Comparison of ENCODE assay signal across 16 mouse cellular contexts in the genomic region with DNA sequence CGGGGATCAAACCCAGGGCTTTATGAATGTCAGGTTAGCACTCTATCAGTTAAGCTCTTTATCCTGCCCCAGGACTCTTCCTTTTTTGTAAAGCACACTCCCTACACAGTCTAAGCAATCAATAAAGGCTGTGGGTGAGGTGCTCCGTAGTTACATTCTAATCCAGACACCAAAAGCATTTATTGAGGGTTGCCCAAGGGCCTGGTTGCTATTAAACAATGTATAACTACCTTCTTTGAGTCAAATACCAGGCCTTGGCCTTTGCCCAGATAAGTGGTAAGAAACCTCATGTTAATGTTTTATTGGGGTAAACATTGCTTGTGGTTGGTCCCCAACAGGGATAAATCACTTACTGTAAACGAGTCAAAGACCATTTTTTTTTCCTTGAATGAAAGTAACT. TPM values are rescaled to one million over a fixed set of nuclear protein-coding genes. Genes with fewer than 3 reads are reported as not detected.
DNase-seq lines count a peak whose midpoint lies in the region; ATAC-seq and TF ChIP-seq lines count a peak whose summit lies in the region.
"Had no signal": no experiment of that assay in that cellular context is flagged by ENCODE, and none has a peak within 500 bp of the region (broad histone marks: within the 10 kb centered on the region; RNA-seq: fewer than 3 reads in every experiment).

No protein-coding gene starts in this region.

- ATAC-seq in intestine, embryonic 15.5 days, result peak; percentile 92
- no peak; the same call in 1 of the 2 replicates for ATAC-seq in stomach, embryonic 15.5 days (ENCODE audit: insufficient read depth, low FRiP score, low read depth)

- no peak for TF ChIP-seq POLR2A in kidney, adult 2 months (IDR thresholded peaks at IDR 0.05; ENCODE audit: low read depth, low read length)

- H3K4me2 ChIP-seq in intestine, embryonic 15.5 days (replicated peaks), result no peak overlapping the region; the same call in 1 of the 2 replicates
- no peak overlapping the region for H3K4me2 ChIP-seq in stomach, embryonic 15.5 days
- H3K4me2 ChIP-seq: heart, embryonic 11.5 days; hindbrain, embryonic 15.5 days; midbrain, embryonic 12.5 days; neural tube, embryonic 13.5 days had no signal

- 23% methylated on average over 3 of the region's 3 CpGs for WGBS in intestine, embryonic 15.5 days
- 20% methylated on average over 3 of the region's 3 CpGs for WGBS in kidney, adult 2 months
- 36% methylated on average over 3 of the region's 3 CpGs for WGBS in stomach, embryonic 15.5 days

- no peak overlapping the region for H3K9ac ChIP-seq in intestine, embryonic 15.5 days
- no peak overlapping the region for H3K9ac ChIP-seq in stomach, embryonic 15.5 days
- H3K9ac ChIP-seq: hindbrain, embryonic 15.5 days; midbrain, embryonic 12.5 days; neural tube, embryonic 13.5 days had no signal

- TF ChIP-seq CTCF in kidney, adult 2 months (conservative IDR thresholded peaks at IDR 0.05; ENCODE audit: insufficient read depth, insufficient read length, low read depth, low read length), result no peak
- no peak for TF ChIP-seq CTCF in gastrocnemius, adult 2 months (IDR thresholded peaks at IDR 0.05)

- H3K27ac ChIP-seq in intestine, embryonic 15.5 days, result peak overlapping the region; percentile 74
- H3K27ac ChIP-seq in kidney, adult 2 months (ENCODE audit: insufficient read depth, low read depth, low read length), result peak overlapping the region; percentile 98
- H3K27ac ChIP-seq in stomach, embryonic 15.5 days, result peak overlapping the region; percentile 2; the same call in 1 of the 2 replicates
- H3K27ac ChIP-seq in gastrocnemius, adult 2 months, result no peak overlapping the region
- H3K27ac ChIP-seq: hindbrain, embryonic 15.5 days; macrophage; midbrain, embryonic 12.5 days; neural tube, embryonic 13.5 days had no signal

- H3K9me3 ChIP-seq in intestine, embryonic 15.5 days, result no peaks in the 10 kb centered on the region
- no peaks in the 10 kb centered on the region for H3K9me3 ChIP-seq in stomach, embryonic 15.5 days
- H3K9me3 ChIP-seq: hindbrain, embryonic 15.5 days; midbrain, embryonic 12.5 days; neural tube, embryonic 13.5 days had no signal

- no peaks in the 10 kb centered on the region for H3K27me3 ChIP-seq in intestine, embryonic 15.5 days (replicated peaks)
- no peaks in the 10 kb centered on the region for H3K27me3 ChIP-seq in kidney, adult 2 months (replicated peaks; ENCODE audit: control insufficient read depth, insufficient read depth, low read length)
- no peaks in the 10 kb centered on the region for H3K27me3 ChIP-seq in stomach, embryonic 15.5 days (replicated peaks)
- H3K27me3 ChIP-seq: hindbrain, embryonic 15.5 days; midbrain, embryonic 12.5 days; neural tube, embryonic 13.5 days had no signal

- peak; percentile 94 for DNase-seq in kidney, adult 2 months
- DNase-seq in kidney, postnatal 14 days, result peak; percentile 86
- DNase-seq in gastrocnemius, adult 2 months, result no peak
- no peak for DNase-seq in heart, postnatal 10 days
- DNase-seq in thymus, postnatal 14 days, result no peak
- DNase-seq: cerebellum, postnatal 14 days; heart, postnatal 36 days; lung, adult 2 months; thymus, adult 18-20 months had no signal

- H3K4me3 ChIP-seq in intestine, embryonic 15.5 days (replicated peaks), result no peak overlapping the region
- no peak overlapping the region for H3K4me3 ChIP-seq in kidney, adult 2 months (ENCODE audit: insufficient read depth, low read depth, low read length)
- H3K4me3 ChIP-seq in stomach, embryonic 15.5 days (replicated peaks), result no peak overlapping the region
- no peak overlapping the region for H3K4me3 ChIP-seq in gastrocnemius, adult 2 months
- H3K4me3 ChIP-seq: hindbrain, embryonic 15.5 days; midbrain, embryonic 12.5 days; neural tube, embryonic 13.5 days had no signal

- H3K4me1 ChIP-seq in intestine, embryonic 15.5 days (replicated peaks), result 0 out of 2 replicates have a peak, but pooled peaks cover 10% of the 10 kb centered on the region
- H3K4me1 ChIP-seq in kidney, adult 2 months (ENCODE audit: control insufficient read depth, insufficient read depth, low read length), result peaks cover 16% of the 10 kb centered on the region
- H3K4me1 ChIP-seq in stomach, embryonic 15.5 days, result no peaks in the 10 kb centered on the region
- H3K4me1 ChIP-seq: hindbrain, embryonic 15.5 days; neural tube, embryonic 13.5 days had no signal

- intact Hi-C loops in gastrocnemius, adult 2 months (cut with DNase I), result no loop called here
- intact Hi-C loops in heart, postnatal 10 days (cut with DNase I), result no loop called here

- no peaks in the 10 kb centered on the region for H3K36me3 ChIP-seq in intestine, embryonic 15.5 days
- no peaks in the 10 kb centered on the region for H3K36me3 ChIP-seq in kidney, adult 2 months (ENCODE audit: control insufficient read depth, insufficient read depth, low read length)
- H3K36me3 ChIP-seq in stomach, embryonic 15.5 days, result no peaks in the 10 kb centered on the region
- H3K36me3 ChIP-seq: hindbrain, embryonic 15.5 days; midbrain, embryonic 12.5 days; neural tube, embryonic 13.5 days had no signal

RNA-seq across cellular contexts. Expression of gene Clint1, which starts 13.4 kb away (rescaled TPM):
- polyA plus RNA-seq in intestine, embryonic 15.5 days (2015; fragmentation: Nextera tagmentation; extraction: Ambion mirVana), result 102 and 106 TPM in 2 replicates
- polyA plus RNA-seq in kidney, adult 2 months (2012; rRNA removed), result 63.0 and 64.9 TPM in 2 replicates
- 82.8 and 86.4 TPM in 2 replicates for polyA plus RNA-seq in stomach, embryonic 15.5 days (2015; fragmentation: Nextera tagmentation; extraction: Ambion mirVana)
- 10 to 100 TPM; 40.2 to 44.9 TPM for total RNA-seq in gastrocnemius, adult 2 months (2021)
- total RNA-seq in heart, postnatal 10 days (2021), result 10 to 100 TPM; 44.6 to 45.7 TPM

Comparison
In these comparisons a context has a peak if more than half of its experiments do, and no peak if none do; other contexts are left out.
1. DNase-seq: peak in kidney, adult 2 months (single experiment) and kidney, postnatal 14 days (single experiment); none in gastrocnemius, adult 2 months (single experiment), heart, postnatal 10 days (0 of 2) and thymus, postnatal 14 days (single experiment).